Mouse (Mus musculus) bone marrow, adult 2 months (tissue): ENCODE measurements around the gene Map3k5. TPM values are rescaled to one million over a fixed set of nuclear protein-coding genes. Genes with fewer than 3 reads are reported as not detected.
A peak's percentile ranks its signal among the peaks of the same experiment; 100 is the strongest.

Experiments
- H3K27ac ChIP-seq: fragments of 200-500 bp; 2 replicates; pipeline ENCODE4 v1.5.1; 2012; ENCODE audit warnings: low read depth, mild to moderate bottlenecking, control low read depth, inconsistent platforms, low read length; ENCODE audit not compliant: control insufficient read depth, poor library complexity, insufficient read depth
- H3K4me1 ChIP-seq: fragments of 200-500 bp; 2 replicates; pipeline ENCODE4 v1.6.1; 2011; ENCODE audit warnings: low read length; ENCODE audit not compliant: control insufficient read depth, insufficient read depth
- H3K4me3 ChIP-seq: fragments of 200-500 bp; replicated peaks from 2 replicates; pipeline ENCODE3; 2011; ENCODE audit warnings: mild to moderate bottlenecking, low read depth, low read length, control low read depth; ENCODE audit not compliant: control insufficient read depth
- CTCF ChIP-seq: fragments of 200-500 bp; IDR thresholded peaks from 2 replicates; pipeline ENCODE4 v1.5.1; 2011; ENCODE audit warnings: low read length, control low read depth; ENCODE audit not compliant: control insufficient read depth, insufficient read depth
- POLR2A ChIP-seq: fragments of 200-500 bp; IDR thresholded peaks from 2 replicates; pipeline ENCODE4 v1.6.1; 2011; ENCODE audit warnings: low read depth, mild to moderate bottlenecking, control low read depth, low read length, borderline replicate concordance; ENCODE audit not compliant: control insufficient read depth
- WGBS: fragments of 180-500 bp; shearing (Covaris S2); methylation state at CpG from one replicate; pipeline ENCODE4 v1.1.7; 2018; 5-methylcytosine and 5-hydroxymethylcytosine counted together
- polyA plus RNA-seq: library from polyadenylated mRNA; stranded (reverse); fragments of >200 nt; gene quantifications from 2 replicates; pipeline ENCODE4 v1.2.4, GENCODE M21; 2011; ENCODE audit warnings: low replicate concordance; ENCODE audit not compliant: missing spikeins, insufficient read depth, insufficient read length

Map3k5 gene
- polyA plus RNA-seq, 1 experiment = 27.0 TPM

GRCm38 (mm10) chr10:20166797-20167196 is 232.5 kb downstream of the Map3k5 start:
- no peak for TF ChIP-seq CTCF
- no peak for TF ChIP-seq POLR2A
- peaks cover 2% of the 10 kb centered on the region for H3K4me1 ChIP-seq
- no peak overlapping the region for H3K4me3 ChIP-seq
- no peak overlapping the region for H3K27ac ChIP-seq
- 13% methylated on average over 11 of the region's 11 CpGs for WGBS

DNA sequence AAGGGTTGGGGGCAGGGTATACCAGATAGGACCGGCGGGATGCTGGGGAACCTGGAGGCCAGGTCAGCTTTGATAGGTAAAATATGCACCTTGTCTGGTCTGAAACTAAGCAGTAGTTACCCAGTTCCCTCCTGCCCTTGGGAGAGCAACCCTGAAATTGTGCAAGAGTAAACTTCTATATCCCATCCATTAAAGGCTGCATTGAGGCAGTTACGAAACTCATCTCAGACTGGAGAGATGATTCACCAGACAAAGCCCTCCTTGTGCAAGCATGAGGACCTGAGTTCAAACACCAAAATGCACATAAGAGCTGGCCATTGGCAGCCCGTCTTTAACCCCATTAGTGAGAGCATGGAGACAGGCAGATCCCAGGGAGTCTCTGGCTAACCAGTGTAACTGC is 233.2 kb downstream of the Map3k5 start:
- no peak for TF ChIP-seq CTCF
- no peak overlapping the region for H3K27ac ChIP-seq

GRCm38 (mm10) chr10:20169182-20169674 is 235.0 kb downstream of the Map3k5 start:
- 82% methylated on average over 3 of the region's 3 CpGs for WGBS
- no peak overlapping the region for H3K4me3 ChIP-seq
- H3K27ac ChIP-seq = no peak overlapping the region
- TF ChIP-seq CTCF = no peak
- TF ChIP-seq POLR2A = no peak
- peaks cover 2% of the 10 kb centered on the region for H3K4me1 ChIP-seq

More for the DNA sequence above, 233.2 kb downstream of the Map3k5 start:
- 61% methylated on average over 4 of the region's 4 CpGs for WGBS
- Histone ChIP-seq H3K4me3 (no peak overlapping the region), H3K4me1 (peaks cover 2% of the 10 kb centered on the region)

DNA sequence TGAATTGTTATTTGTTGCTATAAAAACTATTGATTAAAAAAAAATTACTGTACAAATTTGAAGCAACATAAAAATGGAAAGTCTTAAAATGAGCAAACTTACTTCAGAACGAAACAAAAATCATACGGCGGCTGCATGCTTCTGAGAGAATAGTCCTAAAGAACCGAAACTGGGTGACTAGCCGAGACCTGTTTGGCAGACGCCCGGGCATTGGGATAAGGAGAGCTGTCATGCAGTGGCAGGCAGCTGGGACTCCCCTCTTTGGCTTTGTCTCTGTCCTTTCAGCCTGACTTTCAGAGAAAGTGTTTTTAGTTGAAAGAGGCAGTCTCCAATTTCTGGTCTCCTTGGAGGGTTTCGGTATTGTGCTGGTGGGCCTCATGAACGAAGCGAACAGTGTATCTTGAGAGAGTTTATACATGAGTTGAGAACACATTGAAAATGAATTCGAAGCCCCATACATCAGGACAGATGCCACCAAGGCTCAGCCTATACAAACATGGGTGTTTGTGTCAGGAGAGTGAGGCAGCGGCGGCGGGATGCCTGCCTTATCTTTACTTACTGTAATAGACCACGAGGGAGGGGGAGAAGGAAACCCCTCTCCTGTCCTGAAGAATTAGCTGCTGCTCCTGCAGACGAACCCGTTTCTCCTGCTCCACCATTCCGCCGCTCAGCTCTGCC is 235.8 kb downstream of the Map3k5 start:
- Histone ChIP-seq H3K27ac (no peak overlapping the region), H3K4me1 (peaks cover 2% of the 10 kb centered on the region), H3K4me3 (no peak overlapping the region)
- no peak for TF ChIP-seq CTCF
- 50% methylated on average over 19 of the region's 19 CpGs for WGBS

- TF ChIP-seq POLR2A (no peak), CTCF (peak; percentile 42; the same call in 1 of the 2 replicates)
- WGBS = 86% methylated on average over 11 of the region's 11 CpGs
Measured at GRCm38 (mm10) chr10:20170605-20171088, 236.4 kb downstream of the Map3k5 start.

GRCm38 (mm10) chr10:20171209-20171608 is 236.9 kb downstream of the Map3k5 start:
- H3K4me3 ChIP-seq = no peak overlapping the region
- peaks cover 2% of the 10 kb centered on the region for H3K4me1 ChIP-seq
- TF ChIP-seq POLR2A (no peak), CTCF (no peak)
- H3K27ac ChIP-seq = no peak overlapping the region
- WGBS = 94% methylated on average over 12 of the region's 12 CpGs

More at GRCm38 (mm10) chr10:20170605-20171088, 236.4 kb downstream of the Map3k5 start:
- Histone ChIP-seq H3K4me3 (no peak overlapping the region), H3K27ac (no peak overlapping the region), H3K4me1 (peaks cover 2% of the 10 kb centered on the region)

DNA sequence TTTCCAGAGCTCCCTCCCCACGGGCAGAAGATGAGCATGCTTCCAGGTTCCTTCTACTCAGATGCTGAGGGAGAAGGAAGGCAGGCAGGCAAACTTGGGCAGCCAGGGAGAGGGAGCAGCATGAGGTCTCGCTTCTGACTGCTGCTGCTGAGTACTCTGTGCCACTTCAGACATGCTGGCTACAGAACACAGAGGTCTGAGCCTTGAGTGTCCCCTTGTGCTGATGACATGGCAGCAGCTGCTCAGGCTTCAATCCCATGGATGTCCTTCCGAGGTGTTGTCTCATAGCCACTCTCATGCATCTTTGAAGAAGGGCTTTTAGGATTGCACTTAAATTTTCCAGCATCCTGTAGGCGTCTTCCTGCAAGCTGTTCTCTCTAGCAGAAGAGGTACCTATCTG is 237.5 kb downstream of the Map3k5 start:
- no peak for TF ChIP-seq POLR2A
- no peak for TF ChIP-seq CTCF
- peaks cover 1% of the 10 kb centered on the region for H3K4me1 ChIP-seq
- WGBS = 79% methylated on average over 4 of the region's 4 CpGs
- H3K4me3 ChIP-seq = no peak overlapping the region
- H3K27ac ChIP-seq = no peak overlapping the region

DNA sequence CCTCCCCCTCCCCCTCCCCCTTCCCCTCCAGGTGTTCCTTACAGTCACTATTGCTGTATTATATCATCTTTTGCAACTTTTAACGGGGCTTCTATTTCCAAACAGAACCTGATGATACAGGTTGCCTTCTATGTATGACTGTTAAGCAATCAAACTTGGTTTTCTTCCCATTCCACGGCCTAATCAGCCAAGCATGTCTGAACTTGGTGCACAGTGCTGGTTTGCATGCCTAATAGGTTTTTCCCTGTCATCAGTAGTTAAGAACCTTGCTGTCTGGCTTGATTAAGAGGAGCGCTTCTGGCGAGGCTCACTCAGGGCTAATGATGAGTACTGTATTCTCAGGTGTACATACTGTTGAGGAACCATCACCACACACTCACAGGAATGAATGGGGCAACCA is 239.5 kb downstream of the Map3k5 start:
- WGBS = 62% methylated on average over 4 of the region's 4 CpGs
- Histone ChIP-seq H3K4me1 (no peaks in the 10 kb centered on the region; the same call in 1 of the 2 replicates), H3K4me3 (no peak overlapping the region), H3K27ac (no peak overlapping the region)
- TF ChIP-seq CTCF (no peak), POLR2A (no peak)

DNA sequence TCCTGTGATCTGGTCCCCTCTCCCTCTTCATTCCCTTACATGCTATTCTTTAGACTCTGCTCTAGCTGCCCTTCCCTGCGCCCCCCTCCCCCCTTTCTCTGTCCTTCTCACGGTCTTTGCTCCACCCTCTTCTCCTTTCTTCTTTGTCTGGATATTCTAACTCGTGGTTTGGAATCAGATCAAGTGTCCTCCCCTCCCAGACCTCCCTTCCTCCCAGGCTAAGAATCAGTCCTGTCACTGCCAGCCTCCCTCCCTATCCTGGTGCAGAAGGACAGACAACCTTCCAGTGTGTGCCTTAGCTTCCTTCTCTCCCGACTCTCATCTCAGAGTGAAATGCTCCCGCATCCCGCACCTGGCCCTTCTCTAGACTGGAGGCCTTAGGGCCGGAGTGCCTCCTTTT is 241.8 kb downstream of the Map3k5 start:
- H3K4me3 ChIP-seq = no peak overlapping the region
- 69% methylated on average over 7 of the region's 7 CpGs for WGBS
- no peaks in the 10 kb centered on the region; the same call in 1 of the 2 replicates for H3K4me1 ChIP-seq
- TF ChIP-seq POLR2A (no peak), CTCF (no peak)
- H3K27ac ChIP-seq = no peak overlapping the region
